Mouse (Mus musculus): ENCODE results near the gene Cdt1. TPM values are rescaled to one million over a fixed set of nuclear protein-coding genes. Genes with fewer than 3 reads are reported as not detected.

Gene Cdt1
- total and polyA plus RNA-seq, 3 experiments: 46.0 to 67.3 (median 50.0) TPM

DNA sequence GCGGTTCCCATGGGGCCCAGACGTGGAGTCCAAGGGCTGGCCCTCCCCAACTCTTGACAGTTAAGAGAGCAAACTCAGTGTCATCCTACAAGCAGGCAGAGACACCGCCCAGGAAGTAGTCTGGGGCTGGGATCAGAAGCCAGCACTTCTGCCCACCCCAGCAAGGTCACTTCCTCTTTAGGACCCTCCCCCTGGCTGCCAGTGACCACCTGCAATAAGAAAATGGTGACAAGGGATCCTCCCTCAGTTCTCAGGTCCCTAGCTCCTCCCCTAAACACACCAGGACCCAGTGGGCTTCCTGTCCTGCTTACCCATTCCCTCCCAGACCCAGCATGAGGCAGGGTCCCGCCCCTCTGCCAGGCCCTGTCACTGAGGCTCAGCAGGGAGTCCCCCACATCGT is 20.0 kb upstream of the Cdt1 start:
- Histone ChIP-seq H3K9me3 (replicated peaks; ENCODE audit: low read length) (peaks cover 4% of the 10 kb centered on the region), H3K4me2 (ENCODE audit: insufficient read depth, low read depth, poor library complexity, severe bottlenecking) (peak overlapping the region; percentile 67), H3K9ac (ENCODE audit: insufficient read depth, low read depth) (peak overlapping the region; percentile 39), H3K79me2 (replicated peaks; ENCODE audit: control insufficient read depth, extremely low read depth, insufficient read depth, poor library complexity, severe bottlenecking) (peaks cover 46% of the 10 kb centered on the region), H3K27me3 (replicated peaks) (no peaks in the 10 kb centered on the region), H3K4me3 (replicated peaks in 1 of 3; ENCODE audit: low read depth in 2 of 3, low read length in 2 of 3, poor library complexity in 1 of 3) (peak overlapping the region; percentile 40 to 86 (median 69)), H3K27ac (ENCODE audit: insufficient read depth, low read depth) (peak overlapping the region; percentile 91), H3K4me1 (ENCODE audit: control insufficient read depth in 1 of 2, insufficient read depth in 2 of 2) (peaks cover 16 to 43% of the 10 kb centered on the region in 2 experiments), H3K36me3 (replicated peaks in 1 of 2; ENCODE audit: control insufficient read depth in 1 of 2, insufficient read depth in 1 of 2, low read length in 1 of 2) (peaks cover 0 to 27% of the 10 kb centered on the region in 2 experiments)
- peak; percentile 97 for DNase-seq (ENCODE audit: extremely low read depth)
- TF ChIP-seq ZC3H11A (IDR thresholded peaks at IDR 0.05; ENCODE audit: low read depth, low read length) (no peak), E2F4 (IDR thresholded peaks at IDR 0.05; ENCODE audit: insufficient replicate concordance, low read depth, low read length) (no peak), BHLHE40 (IDR thresholded peaks at IDR 0.05; ENCODE audit: low read depth, low read length) (no peak), ELF1 (IDR thresholded peaks at IDR 0.05; ENCODE audit: low read depth, low read length) (peak; percentile 87), ZKSCAN1 (IDR thresholded peaks at IDR 0.05; ENCODE audit: borderline replicate concordance, low read depth, low read length) (no peak), TBP (conservative IDR thresholded peaks at IDR 0.05; ENCODE audit: low read depth, low read length) (0 out of 2 replicates have a peak, but pooled peaks have one; percentile 21), PAX5 (IDR thresholded peaks at IDR 0.05; ENCODE audit: low read length) (no peak), USF2 (conservative IDR thresholded peaks at IDR 0.05; ENCODE audit: low read depth, low read length) (no peak), MAFK (IDR thresholded peaks at IDR 0.05; ENCODE audit: insufficient replicate concordance, low read length) (no peak), NRF1 (IDR thresholded peaks at IDR 0.05; ENCODE audit: low read depth, low read length) (peak; percentile 46), GABPA (IDR thresholded peaks at IDR 0.05; ENCODE audit: insufficient replicate concordance, low read depth, low read length) (no peak), HCFC1 (IDR thresholded peaks at IDR 0.05; ENCODE audit: low read depth, low read length) (peak; percentile 75), MEF2A (IDR thresholded peaks at IDR 0.05; ENCODE audit: borderline replicate concordance, low read depth, low read length) (no peak), CTCF (conservative IDR thresholded peaks at IDR 0.05 in 1 of 2, IDR thresholded peaks at IDR 0.05 in 1 of 2; ENCODE audit: low read depth in 2 of 2, low read length in 2 of 2) (no peak), MAZ (IDR thresholded peaks at IDR 0.05; ENCODE audit: low read depth, low read length) (no peak), POLR2A (IDR thresholded peaks at IDR 0.05; ENCODE audit: low read depth, low read length) (no peak; the same call in 1 of the 2 replicates), NELFE (IDR thresholded peaks at IDR 0.05; ENCODE audit: low read depth, low read length) (no peak), KAT2A (IDR thresholded peaks at IDR 0.05; ENCODE audit: insufficient replicate concordance, low read length) (no peak), ETS1 (conservative IDR thresholded peaks at IDR 0.05; ENCODE audit: low read depth, low read length) (no peak; the same call in 1 of the 2 replicates), SIN3A (IDR thresholded peaks at IDR 0.05; ENCODE audit: low read length) (peak; percentile 55; the same call in 1 of the 2 replicates), TCF12 (IDR thresholded peaks at IDR 0.05; ENCODE audit: low read depth, low read length) (peak; percentile 67), MXI1 (IDR thresholded peaks at IDR 0.05; ENCODE audit: low read depth, low read length) (peak; percentile 36; the same call in 1 of the 2 replicates), SMC3 (IDR thresholded peaks at IDR 0.05; ENCODE audit: low read depth, low read length) (no peak), RCOR1 (conservative IDR thresholded peaks at IDR 0.05; ENCODE audit: low read depth, low read length) (no peak), JUND (conservative IDR thresholded peaks at IDR 0.05; ENCODE audit: low read depth, low read length) (no peak), USF1 (IDR thresholded peaks at IDR 0.05; ENCODE audit: low read depth, low read length) (no peak), MYC (IDR thresholded peaks at IDR 0.05; ENCODE audit: low read depth, low read length) (0 out of 2 replicates have a peak, but pooled peaks have one; percentile 22), UBTF (IDR thresholded peaks at IDR 0.05; ENCODE audit: low read depth, low read length) (no peak), POLR2AphosphoS2 (IDR thresholded peaks at IDR 0.05; ENCODE audit: low read depth, low read length) (no peak)
- dilution Hi-C loops (cut with MboI; ENCODE audit: extremely low pct_ligation_motif_present, extremely low pct_unique_long_range_greater_than_20kb, low sequenced_read_pairs) (no loop called here), in situ Hi-C loops (cut with MboI; ENCODE audit: low pct_ligation_motif_present, low pct_unique_long_range_greater_than_20kb, low sequenced_read_pairs) (loop anchor here (5.0 kb wide), 1 partner anchor 46 kb away; no protein-coding TSS in a partner anchor)

Data from CH12.LX (cell line).